Mouse (Mus musculus): ENCODE results near the gene Eapp. TPM values are rescaled to one million over a fixed set of nuclear protein-coding genes. Genes with fewer than 3 reads are reported as not detected.
"Not testable (repeated sequence)": the region's sequence is repeated elsewhere in the genome, so short reads cannot be mapped to it uniquely, and the experiment has no call there.

Eapp gene
- polyA plus RNA-seq, 1 experiment from 2014 or later, result 75.9 TPM

DNA sequence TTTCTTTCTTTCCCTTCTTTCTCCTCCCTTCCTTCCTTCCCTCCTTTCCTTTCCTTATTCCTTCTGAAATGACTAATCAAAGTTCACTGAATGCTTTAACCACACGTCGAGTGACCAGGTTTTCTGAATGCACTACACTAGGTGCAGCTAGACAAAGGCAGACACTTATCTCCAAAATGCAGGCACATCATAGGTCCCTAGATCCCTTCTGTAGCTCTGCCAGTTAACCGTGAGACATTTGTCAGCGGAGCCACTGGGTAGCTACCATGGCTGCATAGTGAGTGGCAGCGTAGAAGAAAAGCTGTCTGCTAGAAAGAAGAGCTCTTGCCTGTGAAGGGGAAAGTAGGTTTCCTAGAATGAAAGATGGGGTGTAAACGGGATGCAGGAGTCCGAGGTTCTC is 3.7 kb upstream of the Eapp start:
- no peak for DNase-seq (ENCODE audit: low spot score)
- H3K4me3 ChIP-seq, result no peak overlapping the region
- no peaks in the 10 kb centered on the region for H3K27me3 ChIP-seq (ENCODE audit: insufficient read depth, poor library complexity, severe bottlenecking)
- peaks cover 9% of the 10 kb centered on the region; the same call in 1 of the 2 replicates for H3K4me1 ChIP-seq (replicated peaks)
- no peak overlapping the region for H3K27ac ChIP-seq
- no peaks in the 10 kb centered on the region for H3K36me3 ChIP-seq
- 75% methylated on average over 7 of the region's 7 CpGs for WGBS
- no peaks in the 10 kb centered on the region for H3K9me3 ChIP-seq

DNA sequence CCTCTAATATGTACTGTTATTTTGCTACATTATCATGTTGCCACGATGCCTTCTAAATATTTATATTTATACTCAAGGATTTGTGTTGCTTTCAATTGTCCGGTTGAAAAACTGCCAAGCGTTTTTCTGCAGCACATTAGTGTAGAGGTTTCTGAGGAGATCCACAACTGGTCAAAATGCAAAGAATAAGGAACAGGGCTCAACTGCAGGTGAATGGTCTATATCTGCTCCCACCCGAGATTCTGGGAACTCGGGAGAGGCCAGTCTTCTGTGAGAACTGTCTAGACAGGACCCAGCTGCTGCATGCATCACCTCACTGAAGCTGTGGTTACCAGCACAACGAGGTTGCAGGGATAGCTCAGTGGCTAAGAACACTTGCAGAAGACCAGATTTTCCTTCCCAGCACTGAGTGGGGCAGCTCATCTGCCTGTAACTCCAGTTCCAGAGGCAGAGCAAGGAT is 2.1 kb upstream of the Eapp start:
- 63% methylated on average over 6 of the region's 6 CpGs for WGBS
- Histone ChIP-seq H3K4me3 (no peak overlapping the region), H3K4me1 (replicated peaks) (peaks cover 9% of the 10 kb centered on the region; the same call in 1 of the 2 replicates), H3K9me3 (no peaks in the 10 kb centered on the region), H3K27ac (no peak overlapping the region), H3K36me3 (peaks cover under 1% of the 10 kb centered on the region; the same call in 1 of the 2 replicates), H3K27me3 (ENCODE audit: insufficient read depth, poor library complexity, severe bottlenecking) (no peaks in the 10 kb centered on the region)
- DNase-seq (ENCODE audit: low spot score), result no peak

DNA sequence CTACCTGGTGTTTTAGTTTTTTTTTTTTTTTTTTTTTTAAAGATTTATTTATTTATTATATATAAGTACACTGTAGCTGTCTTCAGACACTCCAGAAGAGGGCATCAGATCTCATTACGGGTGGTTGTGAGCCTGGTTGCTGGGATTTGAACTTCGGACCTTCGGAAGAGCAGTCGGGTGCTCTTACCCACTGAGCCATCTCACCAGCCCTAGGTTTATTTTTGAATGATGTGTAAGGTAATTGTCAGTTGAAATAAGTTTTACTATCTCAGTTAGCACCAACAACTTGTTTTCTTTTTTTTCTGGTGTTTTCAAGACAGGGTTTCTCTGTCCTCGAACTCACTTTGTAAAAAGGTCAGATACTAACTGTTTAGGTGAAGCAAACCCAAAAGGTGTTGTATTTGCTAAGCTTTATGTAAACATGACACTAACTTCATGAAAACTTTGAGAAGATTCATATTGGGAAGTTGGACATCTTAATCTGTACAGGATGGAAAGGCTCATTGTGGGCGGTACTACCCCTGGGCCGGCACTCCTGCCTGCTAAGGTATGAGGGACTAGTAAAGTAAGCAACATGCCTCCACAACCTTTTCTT is 1.4 kb upstream of the Eapp start:
- Histone ChIP-seq H3K27ac (no peak overlapping the region), H3K27me3 (ENCODE audit: insufficient read depth, poor library complexity, severe bottlenecking) (no peaks in the 10 kb centered on the region), H3K36me3 (peaks cover 8% of the 10 kb centered on the region; the same call in 1 of the 2 replicates), H3K4me3 (no peak overlapping the region), H3K4me1 (replicated peaks) (peaks cover 9% of the 10 kb centered on the region; the same call in 1 of the 2 replicates), H3K9me3 (no peaks in the 10 kb centered on the region)
- DNase-seq (ENCODE audit: low spot score), result no peak
- WGBS, result 12% methylated on average over 7 of the region's 7 CpGs

DNA sequence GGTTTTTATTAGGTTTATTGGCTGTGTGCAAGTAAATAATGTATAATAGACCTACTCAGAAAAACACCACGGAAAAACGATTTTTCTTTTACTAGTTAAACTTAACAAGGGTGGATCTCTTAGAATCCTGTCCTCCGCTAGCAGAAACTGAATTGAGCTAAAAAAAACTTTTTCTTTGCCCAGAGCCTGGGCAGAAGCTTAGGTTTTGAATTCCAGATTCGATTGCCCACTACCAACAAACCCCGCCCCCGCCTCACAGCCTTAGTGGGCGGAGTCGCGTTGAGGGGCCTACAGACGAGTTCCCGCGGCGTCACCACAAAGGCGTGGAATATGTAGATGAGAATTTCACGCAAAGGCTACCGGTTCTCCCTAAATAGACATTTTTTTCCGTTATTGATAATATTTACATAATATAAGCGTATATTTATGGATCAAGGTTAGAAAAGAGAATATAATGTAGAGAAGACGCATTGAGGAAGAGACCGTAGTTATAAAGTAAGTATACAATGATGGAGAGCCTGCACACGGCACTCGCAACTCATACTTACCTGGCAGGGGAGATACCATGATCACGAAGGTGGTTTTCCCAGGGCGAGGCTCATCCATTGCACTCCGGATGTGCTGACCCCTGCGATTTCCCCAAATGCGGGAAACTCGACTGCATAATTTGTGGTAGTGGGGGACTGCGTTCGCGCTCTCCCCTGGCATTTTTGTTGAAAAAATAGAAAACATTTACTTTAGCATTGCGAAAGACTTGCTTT is 725 bp upstream of the Eapp start:
- Histone ChIP-seq H3K27me3 (ENCODE audit: insufficient read depth, poor library complexity, severe bottlenecking) (no peaks in the 10 kb centered on the region), H3K9me3 (no peaks in the 10 kb centered on the region), H3K36me3 (peaks cover 13% of the 10 kb centered on the region; the same call in 1 of the 2 replicates), H3K4me1 (replicated peaks) (peaks cover 9% of the 10 kb centered on the region; the same call in 1 of the 2 replicates), H3K4me3 (peak overlapping the region; percentile 80), H3K27ac (peak overlapping the region; percentile 95)
- peak; percentile 93 for DNase-seq (ENCODE audit: low spot score)
- WGBS, result under 1% methylated on average over 32 of the region's 32 CpGs

DNA sequence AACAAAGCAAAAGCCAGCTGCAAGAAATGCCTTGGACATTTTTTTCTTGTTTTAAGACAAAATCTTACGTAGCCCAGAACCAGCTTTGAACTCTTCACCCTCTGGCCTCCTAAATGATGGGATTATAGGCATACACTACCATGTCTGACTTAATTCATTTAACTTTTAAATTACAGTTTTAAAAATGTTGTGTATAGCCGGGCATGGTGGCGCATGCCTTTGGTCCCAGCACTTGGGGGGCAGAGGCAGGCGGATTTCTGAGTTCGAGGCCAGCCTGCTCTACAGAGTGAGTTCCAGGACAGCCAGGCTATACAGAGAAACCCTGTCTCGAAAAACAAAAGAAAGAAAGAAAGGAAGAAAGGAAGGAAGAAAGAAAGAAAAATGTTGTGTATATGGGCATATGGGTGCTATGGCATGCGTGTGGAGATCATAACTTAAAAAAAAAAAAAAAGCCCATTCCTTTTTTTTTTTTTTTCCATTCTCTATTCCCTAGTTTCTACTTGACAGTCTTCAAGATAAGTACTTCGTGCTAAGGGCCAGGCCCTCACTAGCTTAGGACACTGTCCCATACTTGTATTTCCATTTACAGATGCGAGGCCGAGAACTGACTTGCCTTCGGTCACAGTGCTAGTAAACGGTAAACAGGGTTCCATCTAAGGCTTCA is 718 bp downstream of the Eapp start:
- no peak for DNase-seq (ENCODE audit: low spot score)
- WGBS, result 42% methylated on average over 12 of the region's 12 CpGs
- H3K27me3 ChIP-seq (ENCODE audit: insufficient read depth, poor library complexity, severe bottlenecking), result no peaks in the 10 kb centered on the region
- H3K4me1 ChIP-seq (replicated peaks), result peaks cover 9% of the 10 kb centered on the region; the same call in 1 of the 2 replicates
- H3K4me3 ChIP-seq, result peak overlapping the region; percentile 80
- peaks cover 27% of the 10 kb centered on the region for H3K36me3 ChIP-seq
- no peaks in the 10 kb centered on the region for H3K9me3 ChIP-seq
- peak overlapping the region; percentile 95 for H3K27ac ChIP-seq

DNA sequence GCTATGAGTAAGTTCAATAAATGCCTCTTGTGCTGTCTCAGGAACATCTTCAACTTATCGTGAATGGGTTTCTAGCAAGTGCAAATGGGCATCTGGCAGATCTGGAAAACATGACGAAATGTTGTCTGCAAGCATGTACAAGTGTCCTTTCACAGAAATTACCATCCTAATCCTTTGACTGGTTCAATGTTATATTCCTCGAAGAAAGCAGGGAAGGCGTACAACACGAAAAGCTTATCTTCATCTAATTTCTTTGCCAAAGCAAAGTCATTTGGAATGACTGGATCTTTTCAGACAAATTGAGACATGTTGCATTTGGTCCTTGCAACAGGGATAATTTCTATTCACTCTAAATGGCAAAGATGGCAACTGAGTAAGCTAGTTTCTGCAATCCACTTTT is 6.6 kb downstream of the Eapp start:
- no peak for DNase-seq (ENCODE audit: low spot score)
- Histone ChIP-seq H3K27ac (no peak overlapping the region), H3K36me3 (peaks cover 77% of the 10 kb centered on the region), H3K4me1 (replicated peaks) (no peaks in the 10 kb centered on the region), H3K4me3 (no peak overlapping the region), H3K27me3 (ENCODE audit: insufficient read depth, poor library complexity, severe bottlenecking) (no peaks in the 10 kb centered on the region), H3K9me3 (no peaks in the 10 kb centered on the region)
- 97% methylated on average over 5 of the region's 5 CpGs for whole genome bisulfite sequencing

DNA sequence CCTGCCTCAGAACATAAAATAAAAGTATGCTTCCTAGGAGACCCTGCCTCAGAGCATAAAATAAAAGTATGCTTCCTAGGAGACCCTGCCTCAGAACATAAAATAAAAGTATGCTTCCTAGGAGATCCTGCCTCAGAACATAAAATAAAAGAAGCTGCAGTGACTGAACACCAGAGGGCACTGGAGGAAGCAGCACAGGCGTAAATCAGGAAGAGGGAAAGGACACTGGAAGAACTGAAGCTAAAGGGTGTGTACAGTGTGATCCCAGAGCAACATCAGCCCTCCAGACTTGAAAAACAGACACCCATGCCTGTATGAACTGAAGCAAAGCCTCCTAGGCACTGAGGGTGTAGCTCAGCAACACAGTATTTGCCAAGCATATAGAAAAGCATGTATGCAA is 12.5 kb downstream of the Eapp start:
- Histone ChIP-seq H3K36me3 (peaks cover 48% of the 10 kb centered on the region), H3K4me3 (no peak overlapping the region), H3K27ac (no peak overlapping the region), H3K9me3 (no peaks in the 10 kb centered on the region), H3K27me3 (ENCODE audit: insufficient read depth, poor library complexity, severe bottlenecking) (no peaks in the 10 kb centered on the region), H3K4me1 (replicated peaks) (no peaks in the 10 kb centered on the region)
- 31% methylated on average over 1 of the region's 1 CpGs for WGBS
- no peak for DNase-seq (ENCODE audit: low spot score)

DNA sequence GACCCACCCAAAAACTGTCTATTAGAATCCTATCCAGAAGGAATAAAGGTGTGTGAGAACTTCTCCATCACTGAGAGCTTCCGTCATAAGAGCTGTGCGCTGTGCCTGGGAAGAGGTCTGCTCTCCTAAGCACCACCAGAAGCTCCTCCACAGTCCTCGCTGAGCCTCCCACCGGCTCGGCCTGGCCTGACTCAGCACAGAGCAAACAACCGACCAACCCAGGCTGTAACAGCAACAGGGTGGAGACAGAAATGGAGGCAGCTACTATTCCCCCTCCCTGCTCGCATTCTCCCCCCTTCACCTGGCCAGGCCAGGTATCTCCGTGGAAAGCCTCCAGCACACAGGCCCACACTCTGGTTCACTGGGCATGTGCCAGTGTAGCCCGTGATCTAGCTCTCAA is 19.0 kb downstream of the Eapp start:
- no peak overlapping the region for H3K4me3 ChIP-seq
- WGBS, result 96% methylated on average over 9 of the region's 9 CpGs
- H3K36me3 ChIP-seq, result peaks cover 79% of the 10 kb centered on the region
- DNase-seq (ENCODE audit: low spot score), result no peak
- no peaks in the 10 kb centered on the region for H3K4me1 ChIP-seq (replicated peaks)
- no peaks in the 10 kb centered on the region for H3K27me3 ChIP-seq (ENCODE audit: insufficient read depth, poor library complexity, severe bottlenecking)
- H3K27ac ChIP-seq, result no peak overlapping the region
- H3K9me3 ChIP-seq, result no peaks in the 10 kb centered on the region

DNA sequence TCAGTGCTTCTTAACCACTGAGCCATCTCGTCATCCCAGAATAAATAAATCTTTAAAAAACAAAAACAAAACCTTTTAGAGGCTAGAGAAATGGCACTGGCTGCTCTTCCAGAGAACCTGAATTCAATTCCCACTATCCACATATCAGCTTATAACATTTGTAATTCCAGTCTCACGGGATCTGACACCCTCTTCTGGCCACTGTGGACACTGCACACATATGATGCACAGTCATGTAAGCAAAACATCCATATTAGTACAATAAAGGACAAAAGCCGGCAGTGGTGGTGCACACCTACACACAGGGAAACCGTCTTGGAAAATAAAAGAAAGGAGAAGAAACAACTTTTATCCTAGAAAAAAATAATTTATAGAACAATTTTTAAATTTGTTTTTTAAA is 20.3 kb downstream of the Eapp start:
- no peak for DNase-seq (ENCODE audit: low spot score)
- 95% methylated on average over 4 of the region's 4 CpGs for WGBS
- no peaks in the 10 kb centered on the region for H3K27me3 ChIP-seq (ENCODE audit: insufficient read depth, poor library complexity, severe bottlenecking)
- H3K9me3 ChIP-seq, result no peaks in the 10 kb centered on the region
- H3K4me1 ChIP-seq (replicated peaks), result no peaks in the 10 kb centered on the region
- H3K36me3 ChIP-seq, result peaks cover 86% of the 10 kb centered on the region
- H3K27ac ChIP-seq, result no peak overlapping the region
- H3K4me3 ChIP-seq, result no peak overlapping the region

DNA sequence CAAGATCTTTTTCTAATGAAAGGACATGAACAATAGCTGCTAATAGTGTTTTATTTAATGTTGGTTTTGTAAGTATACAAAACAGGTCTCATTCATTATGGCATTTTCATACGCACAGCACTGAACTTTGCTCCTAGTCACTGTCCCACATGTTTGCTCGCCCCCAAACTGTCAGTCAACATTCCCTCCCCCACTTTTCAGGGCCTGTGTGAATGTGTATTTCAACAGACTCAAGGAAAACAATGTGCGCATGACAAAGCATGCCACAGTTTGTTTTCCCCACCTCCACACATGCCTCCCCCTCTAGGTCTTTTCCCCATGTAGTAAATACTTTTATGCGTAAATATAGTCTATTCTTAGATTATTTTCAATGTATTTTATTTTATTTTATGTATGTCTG is 24.4 kb downstream of the Eapp start:
- Histone ChIP-seq H3K27me3 (ENCODE audit: insufficient read depth, poor library complexity, severe bottlenecking) (no peaks in the 10 kb centered on the region), H3K4me1 (replicated peaks) (no peaks in the 10 kb centered on the region), H3K4me3 (no peak overlapping the region), H3K36me3 (peaks cover 76% of the 10 kb centered on the region), H3K9me3 (no peaks in the 10 kb centered on the region), H3K27ac (no peak overlapping the region)
- no peak for DNase-seq (ENCODE audit: low spot score)
- WGBS, result 89% methylated on average over 4 of the region's 4 CpGs

DNA sequence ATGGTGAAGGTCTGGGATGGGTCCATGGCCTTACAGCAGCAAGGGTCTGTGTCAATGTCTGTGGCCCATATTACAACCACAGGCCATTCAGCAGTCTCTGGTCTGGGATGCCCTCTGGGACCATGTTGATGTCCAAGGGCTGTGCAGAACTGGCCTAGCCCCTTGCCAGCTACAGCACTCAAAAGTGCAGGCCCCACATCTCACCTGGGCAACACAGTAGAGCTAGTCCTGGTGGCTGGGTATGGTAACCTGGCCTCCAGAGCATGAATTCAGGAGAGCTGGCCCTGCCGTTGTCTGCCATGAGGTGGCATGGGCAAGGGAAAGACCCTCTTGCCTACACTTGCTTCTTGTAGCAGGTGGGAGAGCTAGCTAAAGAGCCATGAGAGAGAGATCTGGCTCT is 27.6 kb downstream of the Eapp start:
- H3K27me3 ChIP-seq (ENCODE audit: insufficient read depth, poor library complexity, severe bottlenecking), result no peaks in the 10 kb centered on the region
- H3K4me1 ChIP-seq (replicated peaks), result no peaks in the 10 kb centered on the region
- 97% methylated on average over 1 of the region's 1 CpGs for WGBS
- H3K27ac ChIP-seq, result no peak overlapping the region
- no peaks in the 10 kb centered on the region for H3K9me3 ChIP-seq
- H3K4me3 ChIP-seq, result no peak overlapping the region
- DNase-seq (ENCODE audit: low spot score), result no peak
- H3K36me3 ChIP-seq, result peaks cover 45% of the 10 kb centered on the region

DNA sequence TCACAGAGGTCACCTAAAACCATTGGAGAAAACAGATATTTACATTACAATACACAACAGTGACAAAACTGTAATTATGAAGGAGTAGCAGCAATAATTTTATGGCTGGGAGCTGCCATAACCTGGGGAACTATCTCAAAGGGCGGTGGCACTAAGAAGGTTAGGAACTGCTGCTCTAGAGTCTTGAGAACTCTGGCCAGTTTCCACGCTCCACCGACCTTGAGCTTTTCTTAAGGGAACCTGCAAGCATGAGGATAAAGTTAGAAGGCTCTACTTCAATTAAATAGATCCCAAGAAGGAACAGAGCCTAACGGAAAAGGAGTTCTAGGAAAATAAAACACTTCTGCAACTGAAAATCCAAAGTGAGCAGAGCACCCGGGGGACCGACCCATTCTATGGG is 30.2 kb downstream of the Eapp start:
- DNase-seq (ENCODE audit: low spot score), result no peak
- WGBS, result 84% methylated on average over 6 of the region's 6 CpGs
- Histone ChIP-seq H3K27ac (no peak overlapping the region), H3K4me1 (replicated peaks) (no peaks in the 10 kb centered on the region), H3K4me3 (no peak overlapping the region), H3K9me3 (no peaks in the 10 kb centered on the region), H3K36me3 (peaks cover 21% of the 10 kb centered on the region), H3K27me3 (ENCODE audit: insufficient read depth, poor library complexity, severe bottlenecking) (no peaks in the 10 kb centered on the region)

DNA sequence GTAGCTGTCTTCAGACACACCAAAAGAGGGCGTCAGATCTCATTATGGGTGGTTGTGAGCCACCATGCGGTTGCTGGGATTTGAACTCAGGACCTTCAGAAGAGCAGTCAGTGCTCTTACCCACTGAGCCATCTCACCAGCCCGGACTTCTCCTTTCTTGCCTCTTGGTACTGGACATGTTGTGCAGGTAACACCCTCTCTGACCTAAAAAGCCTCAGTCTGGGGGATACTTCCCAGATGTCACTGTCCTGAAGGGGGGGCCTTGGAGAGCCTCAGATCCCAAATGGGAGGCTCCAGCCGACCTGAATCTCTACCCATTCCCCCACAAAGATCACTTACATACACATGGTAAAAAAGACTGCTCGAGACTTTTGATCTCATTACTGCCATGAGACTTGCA is 34.2 kb downstream of the Eapp start:
- not testable (repeated sequence) for H3K9me3 ChIP-seq; H3K4me1 ChIP-seq (replicated peaks); H3K27ac ChIP-seq; H3K36me3 ChIP-seq; DNase-seq (ENCODE audit: low spot score); H3K27me3 ChIP-seq (ENCODE audit: insufficient read depth, poor library complexity, severe bottlenecking); H3K4me3 ChIP-seq
- WGBS, result 78% methylated on average over 5 of the region's 5 CpGs
